Mouse (Mus musculus) gastrocnemius, postnatal 36 days (tissue): Measurements from ENCODE around the gene Syndig1l. TPM values are rescaled to one million over a fixed set of nuclear protein-coding genes. Genes with fewer than 3 reads are reported as not detected.

Source experiments
- DNase-seq, 2 experiments: peaks; one replicate each; pipeline ENCODE4 v3.0.0; 2022
- intact Hi-C: fragments of 180-260 bp; cut with DNase I; formaldehyde crosslinking; loops from one replicate; pipeline ENCODE4 v1.15.1; 2025
- total RNA-seq, 2 experiments: library from RNA; stranded (reverse); gene quantifications; 2 replicates each; pipeline ENCODE4 v1.2.3; 2021

The Syndig1l gene
- total RNA-seq, 2 experiments from 2014 or later: not detected

DNA sequence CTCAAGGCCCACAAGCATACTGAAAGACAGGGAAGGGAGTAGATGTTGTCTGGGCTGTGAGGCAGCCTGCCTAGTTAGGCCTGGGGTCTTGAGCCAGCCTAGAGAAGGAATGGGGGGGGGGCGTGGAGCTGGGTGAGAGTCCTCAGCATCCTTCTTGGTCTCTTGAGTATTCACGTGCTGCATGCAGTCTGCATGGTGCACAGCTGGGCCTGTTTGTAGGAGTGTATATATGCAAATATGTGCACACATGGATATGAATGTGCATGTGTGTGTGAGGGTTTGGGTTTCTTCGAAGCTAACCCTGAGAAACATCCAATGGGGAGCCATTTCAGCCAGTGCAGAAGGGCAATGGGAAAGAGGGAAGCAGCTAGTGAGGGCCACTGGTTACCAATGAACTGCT lies 22.6 kb downstream of the Syndig1l start:
- no peak for DNase-seq
- intact Hi-C loops: loop anchor here (10.0 kb wide), 1 partner anchor 131 kb away; no protein-coding TSS in a partner anchor

DNA sequence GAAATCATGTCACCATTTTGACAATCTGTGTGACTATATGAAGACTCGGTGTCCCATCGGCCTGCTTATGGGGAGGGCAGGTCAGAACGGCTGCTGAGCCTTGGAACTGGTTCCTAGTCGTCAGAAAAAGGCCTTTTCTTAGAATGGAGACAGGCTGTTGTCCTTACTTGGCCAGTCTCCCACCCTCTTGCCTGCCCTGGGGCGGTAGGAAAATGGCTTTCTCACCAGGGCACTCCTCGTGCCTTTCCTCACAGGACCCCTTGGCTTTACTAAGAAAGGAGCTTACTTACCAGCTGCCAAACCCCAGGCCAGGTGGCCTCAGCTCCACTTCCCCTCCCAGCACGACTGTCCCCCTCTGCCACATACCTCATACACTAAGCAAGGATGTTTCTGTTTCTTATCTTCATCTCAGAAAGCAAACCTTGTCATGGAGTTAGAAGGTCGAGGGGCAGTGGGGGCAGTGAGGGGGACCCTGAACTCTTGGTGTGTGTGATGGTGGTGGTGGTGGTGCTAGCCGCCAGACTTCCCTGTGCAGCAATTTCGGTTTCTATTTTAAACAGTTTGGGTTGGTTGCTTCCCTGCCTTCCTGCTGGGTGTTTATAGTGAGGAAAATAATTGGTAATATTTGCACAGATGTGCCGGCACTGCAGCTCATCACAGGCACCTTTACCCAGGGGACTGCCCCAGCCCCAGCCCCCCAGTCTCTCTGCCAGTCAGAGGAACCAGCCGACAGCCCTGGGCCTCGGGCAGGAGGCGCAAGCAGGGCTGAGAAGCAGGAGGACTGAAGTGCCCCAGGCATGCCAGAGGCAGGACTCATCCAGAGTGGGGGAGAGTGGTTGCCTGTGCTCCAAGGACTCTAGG lies 23.7 kb downstream of the Syndig1l start:
- DNase-seq: no peak
- intact Hi-C loops: loop anchor here (10.0 kb wide), 1 partner anchor 130 kb away; no protein-coding TSS in a partner anchor

DNA sequence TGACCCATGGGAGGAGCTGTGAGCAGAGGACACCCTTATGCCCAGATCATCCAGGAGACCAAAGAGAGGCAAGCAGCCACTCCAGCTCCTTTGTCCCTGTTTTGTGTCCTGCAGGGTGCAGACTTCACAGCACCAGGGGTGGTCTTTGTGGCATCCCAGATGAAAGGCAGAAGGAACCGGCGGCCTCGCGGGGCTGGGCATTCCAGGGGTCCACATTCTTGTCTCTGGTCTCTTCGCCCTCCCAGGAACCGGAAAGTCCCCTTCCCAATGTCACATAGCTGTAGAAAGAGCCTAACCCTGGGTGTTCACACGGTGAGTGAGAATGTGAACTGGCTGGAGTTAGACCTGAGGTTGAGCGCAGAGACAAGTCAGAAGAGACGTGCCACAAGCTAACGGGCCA lies 27.0 kb downstream of the Syndig1l start:
- intact Hi-C loops: loop anchor here (10.0 kb wide), 1 partner anchor 127 kb away; no protein-coding TSS in a partner anchor

DNA sequence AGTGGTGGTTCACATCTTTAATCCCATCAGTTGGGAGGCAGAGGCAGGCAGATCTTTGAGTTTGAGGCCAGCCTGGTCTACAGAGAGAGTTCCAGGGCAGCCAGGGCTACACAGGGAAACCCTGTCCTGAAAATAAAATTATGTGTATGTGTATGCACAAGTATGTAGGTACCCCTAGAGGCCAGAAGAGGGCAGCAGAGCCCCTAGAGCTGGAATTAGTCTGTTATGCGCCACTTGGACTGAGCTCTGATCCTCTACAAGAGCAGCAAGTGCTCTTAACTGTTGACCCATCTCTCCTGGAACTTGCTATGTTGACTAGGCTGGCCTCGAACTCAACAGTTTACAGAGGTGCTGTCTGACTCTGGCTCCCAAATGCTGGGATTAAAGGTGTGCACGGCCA lies 28.1 kb downstream of the Syndig1l start:
- intact Hi-C loops: loop anchor here (10.0 kb wide), 1 partner anchor 126 kb away; no protein-coding TSS in a partner anchor
- DNase-seq: no peak

More for the DNA sequence above, 27.0 kb downstream of the Syndig1l start:
- DNase-seq: no peak

DNA sequence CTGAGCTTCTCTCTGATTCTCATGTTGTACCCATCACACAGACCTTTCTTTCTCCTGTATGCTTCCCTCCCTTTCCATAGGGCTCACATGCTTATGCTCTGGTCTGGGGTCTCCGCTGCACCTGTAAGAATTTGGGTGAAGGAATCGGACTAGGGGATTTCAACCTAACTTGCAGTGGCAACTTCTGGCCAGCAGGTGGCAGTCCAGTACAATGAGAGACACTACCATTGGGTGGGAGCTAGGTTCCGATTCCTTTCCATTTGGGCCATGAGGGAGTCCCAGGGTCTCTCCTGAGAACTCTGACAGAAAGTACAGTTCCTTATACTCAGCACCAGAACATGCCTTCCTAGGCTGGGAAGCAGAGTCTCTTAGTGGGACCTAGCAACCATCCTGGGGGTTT lies 44.7 kb downstream of the Syndig1l start:
- DNase-seq: peak in 1 of 2 experiments; percentile 47

DNA sequence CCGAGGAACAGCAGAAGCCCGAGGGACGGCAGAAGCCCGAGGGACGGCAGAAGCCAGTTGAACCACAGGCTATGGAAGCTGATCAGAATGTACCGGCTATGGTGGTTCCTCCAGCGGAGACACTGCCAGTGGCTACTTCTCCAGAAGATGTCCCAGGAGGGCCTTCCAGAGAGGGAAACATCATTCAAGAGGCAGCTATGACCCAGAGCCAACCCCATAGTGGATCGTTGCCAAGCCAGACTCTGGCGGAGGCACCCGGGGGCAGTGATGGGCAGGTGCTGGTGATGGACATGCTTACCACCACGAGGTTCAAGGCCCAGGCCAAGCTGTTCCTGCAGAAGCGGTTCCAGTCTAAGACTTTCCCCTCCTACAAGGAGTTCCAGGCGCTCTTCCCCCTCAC lies 48.4 kb downstream of the Syndig1l start:
- DNase-seq: no peak
- intact Hi-C loops: no loop called here

More for the DNA sequence above, 44.7 kb downstream of the Syndig1l start:
- intact Hi-C loops: loop anchor here (1.0 kb wide), 1 partner anchor 101 kb away; no protein-coding TSS in a partner anchor

DNA sequence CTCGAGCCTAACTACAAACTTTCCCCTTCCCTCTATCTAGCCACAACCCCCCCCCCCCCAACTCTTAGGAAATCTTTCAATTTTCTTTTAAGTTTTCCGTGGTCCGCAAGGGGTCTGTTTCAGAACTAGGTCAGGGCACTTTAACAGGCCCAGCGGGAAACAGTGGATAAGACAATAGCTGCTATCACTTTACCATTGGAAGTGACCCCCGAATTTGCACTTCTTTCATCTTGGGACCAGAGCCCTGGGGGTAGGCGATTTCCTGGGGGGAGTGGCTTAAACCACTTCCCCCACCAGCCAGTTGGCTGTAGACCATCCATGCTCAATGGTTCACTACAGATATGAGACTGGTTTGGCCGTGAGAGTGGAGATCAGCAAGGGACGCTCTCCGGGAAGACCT lies 58.0 kb downstream of the Syndig1l start, which contains the start of gene Vrtn:
Gene Vrtn, plus strand, starts transcription at position 366 of the 400 bp plus-strand sequence.
- DNase-seq: no peak
- intact Hi-C loops: no loop called here

DNA sequence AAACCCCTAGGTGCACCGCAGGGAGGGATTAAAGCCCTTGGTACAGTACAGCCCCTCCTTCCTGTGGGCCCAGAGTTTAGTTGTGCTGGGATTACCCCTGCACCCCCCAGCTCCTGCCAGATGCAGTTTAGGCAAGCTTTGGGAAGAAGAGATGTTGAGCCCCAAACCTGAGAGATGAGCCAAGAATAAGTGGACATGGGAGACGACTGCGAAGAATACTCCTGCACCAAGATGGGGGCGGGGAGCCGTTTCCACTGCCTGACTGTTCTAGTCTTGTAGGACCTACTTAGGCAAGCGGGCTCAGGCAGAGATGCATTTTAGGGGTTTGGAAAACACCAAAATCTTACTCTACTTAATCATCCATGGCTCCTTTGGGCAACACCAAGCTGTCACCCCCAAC lies 58.4 kb downstream of the Syndig1l start:
- no peak for DNase-seq
- intact Hi-C loops: no loop called here

DNA sequence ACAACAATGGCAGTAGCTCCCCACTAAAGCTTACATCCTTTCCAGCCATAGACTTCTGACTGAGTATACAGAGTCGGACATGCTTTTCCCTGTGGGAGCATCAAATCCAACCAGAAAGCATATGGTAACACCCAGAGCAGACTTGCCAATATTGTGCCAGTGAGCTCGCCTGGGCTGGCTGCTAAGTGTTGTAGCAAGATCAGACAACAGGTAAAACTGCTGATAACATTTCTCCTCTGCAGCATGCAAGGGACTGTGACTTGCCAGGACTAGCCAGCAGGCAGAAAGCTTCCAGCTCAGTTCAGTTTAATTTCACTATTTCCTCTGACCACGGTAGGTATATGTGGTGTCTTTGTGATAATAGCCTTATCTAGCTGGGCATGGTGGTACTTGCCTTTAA lies 66.8 kb downstream of the Syndig1l start:
- no peak for DNase-seq
- intact Hi-C loops: no loop called here

Other genes starting within 250 kb of the Syndig1l start
- gene Aldh6a1, start 247.8 kb downstream of the Syndig1l start, total RNA-seq: 10 to 100 TPM; 70.2 to 91.6 TPM
- gene Lin52, start 247.4 kb downstream of the Syndig1l start, total RNA-seq: 10 to 100 TPM in 1 of 2 experiments, 1 to 10 TPM in 1; 6.2 to 10.2 TPM
- gene Vsx2, start 129.1 kb downstream of the Syndig1l start, total RNA-seq: not detected
- 1 to 10 TPM; 3.4 to 4.0 TPM for gene Abcd4, start 81.4 kb downstream of the Syndig1l start, total RNA-seq
- gene Vrtn, start 57.8 kb downstream of the Syndig1l start, total RNA-seq: not detected
- gene Npc2, start 74.3 kb upstream of the Syndig1l start, total RNA-seq: 10 to 100 TPM; 12.7 to 14.1 TPM
- 10 to 100 TPM; 39.0 to 42.6 TPM for gene Isca2, start 74.4 kb upstream of the Syndig1l start, total RNA-seq
- gene Ltbp2, start 177.7 kb upstream of the Syndig1l start, total RNA-seq: 1 to 10 TPM in 1 of 2 experiments, under 1 TPM in 1; 0.48 to 1.5 TPM